Mouse (Mus musculus): Measurements from ENCODE around the gene Tmed8. TPM values are rescaled to one million over a fixed set of nuclear protein-coding genes. Genes with fewer than 3 reads are reported as not detected.
"Not testable (repeated sequence)": the region's sequence is repeated elsewhere in the genome, so short reads cannot be mapped to it uniquely, and the experiment has no call there.

The Tmed8 gene
- polyA plus RNA-seq, 1 experiment from 2014 or later = 3.8 TPM

DNA sequence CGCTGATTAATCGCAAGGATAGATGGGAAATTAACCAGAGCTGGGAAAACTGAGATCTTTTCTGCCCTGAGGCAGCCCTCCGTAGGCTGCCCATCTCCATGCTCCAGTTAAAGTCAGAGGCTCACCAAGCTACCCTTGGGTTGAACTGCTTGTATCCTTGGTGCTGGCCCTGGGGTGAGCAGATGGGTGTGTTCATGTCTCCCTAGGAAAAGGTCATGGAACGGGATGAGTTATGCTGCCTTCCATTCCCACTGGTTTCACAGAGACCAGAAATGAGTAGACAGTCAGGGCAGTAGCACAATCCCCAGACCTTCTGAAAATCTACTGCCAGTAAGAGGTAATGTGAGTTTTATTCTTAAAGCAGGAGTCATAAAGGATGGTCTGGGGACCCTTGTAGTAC, 22.6 kb downstream of the Tmed8 start:
- ATAC-seq = no peak
- no peaks in the 10 kb centered on the region for H3K4me1 ChIP-seq (ENCODE audit: control insufficient read depth, insufficient read depth, low read length)
- no peak overlapping the region for H3K9ac ChIP-seq (ENCODE audit: low read length)
- no peaks in the 10 kb centered on the region for H3K9me3 ChIP-seq (replicated peaks; ENCODE audit: control insufficient read depth, low read length)
- DNase-seq (ENCODE audit: low spot score) = no peak
- no peak overlapping the region for H3K4me2 ChIP-seq (ENCODE audit: low read length)
- H3K4me3 ChIP-seq (ENCODE audit: low read depth, low read length) = no peak overlapping the region
- no peaks in the 10 kb centered on the region for H3K27me3 ChIP-seq (replicated peaks; ENCODE audit: control insufficient read depth, insufficient read depth, low read length)
- H3K36me3 ChIP-seq (ENCODE audit: control insufficient read depth, insufficient read depth, low read length) = peaks cover 15% of the 10 kb centered on the region
- no peak overlapping the region for H3K27ac ChIP-seq (ENCODE audit: low read depth, low read length)
- WGBS = 96% methylated on average over 4 of the region's 4 CpGs

DNA sequence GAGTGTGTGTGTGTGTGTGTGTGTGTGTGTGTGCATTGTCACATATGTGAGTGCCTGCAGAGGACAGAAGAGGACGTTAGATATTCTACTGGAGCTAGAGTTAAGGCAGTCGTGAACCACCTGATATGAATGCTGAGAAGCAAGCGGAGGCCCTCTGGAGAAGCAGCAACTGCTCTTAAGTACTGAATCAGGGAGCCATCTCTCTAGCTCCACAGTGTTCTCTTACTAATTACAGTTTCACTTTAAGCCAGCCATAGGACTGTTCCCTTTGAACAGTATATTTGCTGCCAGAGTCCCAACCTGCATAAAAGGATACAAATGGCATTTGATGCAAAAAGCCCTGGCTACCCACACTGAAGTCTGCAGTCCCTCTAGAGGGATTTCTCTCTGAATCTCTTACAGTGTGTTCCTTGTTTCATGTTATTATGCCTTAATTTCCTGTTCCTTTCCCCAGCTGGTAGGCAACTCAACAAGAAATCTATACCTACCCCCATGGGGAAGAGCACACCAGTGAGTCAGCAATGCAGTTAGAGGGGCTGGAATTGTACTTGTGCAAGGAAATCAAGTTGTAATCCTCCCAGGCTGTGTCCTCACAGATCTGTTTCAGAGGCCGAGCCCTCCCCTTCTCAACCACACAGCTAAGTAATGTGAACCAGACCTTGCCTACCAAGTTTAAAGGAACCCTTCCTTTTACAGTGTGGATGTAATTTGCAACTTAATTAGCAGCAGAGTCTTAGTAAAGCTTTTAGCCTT, 24.9 kb downstream of the Tmed8 start:
- no peak for DNase-seq (ENCODE audit: low spot score)
- Histone ChIP-seq H3K9ac (ENCODE audit: low read length) (no peak overlapping the region), H3K4me1 (ENCODE audit: control insufficient read depth, insufficient read depth, low read length) (no peaks in the 10 kb centered on the region), H3K27ac (ENCODE audit: low read depth, low read length) (no peak overlapping the region), H3K4me2 (ENCODE audit: low read length) (no peak overlapping the region), H3K4me3 (ENCODE audit: low read depth, low read length) (no peak overlapping the region), H3K9me3 (replicated peaks; ENCODE audit: control insufficient read depth, low read length) (no peaks in the 10 kb centered on the region), H3K36me3 (ENCODE audit: control insufficient read depth, insufficient read depth, low read length) (peaks cover 26% of the 10 kb centered on the region), H3K27me3 (replicated peaks; ENCODE audit: control insufficient read depth, insufficient read depth, low read length) (no peaks in the 10 kb centered on the region)
- ATAC-seq = no peak
- 72% methylated on average over 4 of the region's 4 CpGs for WGBS

DNA sequence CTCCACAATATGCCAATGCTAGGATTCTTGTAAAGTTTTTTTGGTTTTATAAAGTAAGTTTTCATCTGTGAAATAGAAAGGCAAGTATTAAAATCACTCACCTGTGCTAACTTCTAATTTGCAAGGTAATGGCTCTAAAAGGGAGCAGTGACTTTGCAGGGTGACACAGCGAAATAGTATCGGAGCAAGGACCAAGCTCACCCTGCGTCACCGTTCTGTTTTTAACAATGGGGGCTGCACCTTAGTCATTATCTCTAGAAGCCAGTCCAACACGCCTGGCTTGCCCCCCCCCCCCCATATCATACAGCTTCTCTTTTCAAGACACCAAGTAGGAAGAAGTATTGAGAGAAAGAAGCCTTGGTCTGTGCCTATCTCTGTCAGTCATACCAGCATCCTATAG, 39.4 kb downstream of the Tmed8 start:
- ATAC-seq = no peak

DNA sequence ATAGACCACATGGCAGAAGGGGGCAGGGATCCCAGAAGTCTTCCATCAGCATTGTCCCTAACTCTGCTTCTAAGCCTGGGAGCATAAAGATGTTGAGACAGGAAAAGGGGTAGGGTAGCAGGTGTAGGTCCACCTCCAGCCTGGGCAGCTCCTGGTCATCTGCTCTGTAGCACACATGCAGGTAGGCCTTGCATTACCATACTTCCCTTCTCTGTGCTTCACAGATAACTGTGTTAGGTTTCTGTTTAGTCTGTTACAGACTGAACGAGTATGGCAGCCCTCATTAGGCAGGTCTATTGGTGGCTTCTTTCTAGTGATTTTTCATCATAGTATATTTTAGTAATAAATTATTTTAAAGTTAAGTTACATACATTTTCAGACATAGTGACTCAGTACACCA, 39.9 kb downstream of the Tmed8 start:
- Histone ChIP-seq H3K9ac (ENCODE audit: low read length) (no peak overlapping the region), H3K27ac (ENCODE audit: low read depth, low read length) (no peak overlapping the region), H3K4me3 (ENCODE audit: low read depth, low read length) (no peak overlapping the region), H3K9me3 (replicated peaks; ENCODE audit: control insufficient read depth, low read length) (no peaks in the 10 kb centered on the region), H3K27me3 (replicated peaks; ENCODE audit: control insufficient read depth, insufficient read depth, low read length) (no peaks in the 10 kb centered on the region), H3K36me3 (ENCODE audit: control insufficient read depth, insufficient read depth, low read length) (no peaks in the 10 kb centered on the region), H3K4me1 (ENCODE audit: control insufficient read depth, insufficient read depth, low read length) (no peaks in the 10 kb centered on the region), H3K4me2 (ENCODE audit: low read length) (no peak overlapping the region)
- 85% methylated on average over 1 of the region's 1 CpGs for WGBS
- DNase-seq (ENCODE audit: low spot score) (no peak), ATAC-seq (no peak)

More for the DNA sequence above, 39.4 kb downstream of the Tmed8 start:
- no peak overlapping the region for H3K27ac ChIP-seq (ENCODE audit: low read depth, low read length)
- no peak overlapping the region for H3K9ac ChIP-seq (ENCODE audit: low read length)
- no peak for DNase-seq (ENCODE audit: low spot score)
- H3K4me1 ChIP-seq (ENCODE audit: control insufficient read depth, insufficient read depth, low read length) = no peaks in the 10 kb centered on the region
- H3K27me3 ChIP-seq (replicated peaks; ENCODE audit: control insufficient read depth, insufficient read depth, low read length) = no peaks in the 10 kb centered on the region
- H3K4me3 ChIP-seq (ENCODE audit: low read depth, low read length) = no peak overlapping the region
- H3K4me2 ChIP-seq (ENCODE audit: low read length) = no peak overlapping the region
- WGBS = 91% methylated on average over 5 of the region's 5 CpGs
- no peaks in the 10 kb centered on the region for H3K9me3 ChIP-seq (replicated peaks; ENCODE audit: control insufficient read depth, low read length)
- no peaks in the 10 kb centered on the region for H3K36me3 ChIP-seq (ENCODE audit: control insufficient read depth, insufficient read depth, low read length)

DNA sequence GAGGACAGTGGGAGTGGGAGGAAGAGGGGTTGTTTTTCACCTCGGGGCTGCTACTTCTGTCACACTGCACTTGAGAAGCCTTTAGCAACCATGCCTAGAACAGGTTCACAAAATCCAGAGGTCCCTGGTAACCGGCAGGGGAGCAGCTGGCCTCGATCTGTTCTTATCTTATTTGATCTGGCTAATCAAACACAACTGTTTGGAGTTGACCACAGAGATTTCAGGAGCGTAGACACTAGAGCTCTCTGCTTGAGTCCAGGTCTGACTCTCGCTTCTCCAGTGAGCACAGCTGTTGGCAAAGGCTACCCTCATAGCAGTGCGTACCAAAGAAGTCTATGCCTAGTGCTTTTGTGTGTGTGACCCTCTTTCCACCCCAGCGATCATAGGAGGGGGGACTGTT, 42.2 kb downstream of the Tmed8 start:
- Histone ChIP-seq H3K4me1 (ENCODE audit: control insufficient read depth, insufficient read depth, low read length) (no peaks in the 10 kb centered on the region), H3K27me3 (replicated peaks; ENCODE audit: control insufficient read depth, insufficient read depth, low read length) (no peaks in the 10 kb centered on the region), H3K9me3 (replicated peaks; ENCODE audit: control insufficient read depth, low read length) (no peaks in the 10 kb centered on the region), H3K36me3 (ENCODE audit: control insufficient read depth, insufficient read depth, low read length) (no peaks in the 10 kb centered on the region), H3K4me3 (ENCODE audit: low read depth, low read length) (no peak overlapping the region), H3K4me2 (ENCODE audit: low read length) (no peak overlapping the region), H3K27ac (ENCODE audit: low read depth, low read length) (no peak overlapping the region), H3K9ac (ENCODE audit: low read length) (no peak overlapping the region)
- 83% methylated on average over 7 of the region's 7 CpGs for WGBS
- DNase-seq (ENCODE audit: low spot score) (no peak), ATAC-seq (no peak)

DNA sequence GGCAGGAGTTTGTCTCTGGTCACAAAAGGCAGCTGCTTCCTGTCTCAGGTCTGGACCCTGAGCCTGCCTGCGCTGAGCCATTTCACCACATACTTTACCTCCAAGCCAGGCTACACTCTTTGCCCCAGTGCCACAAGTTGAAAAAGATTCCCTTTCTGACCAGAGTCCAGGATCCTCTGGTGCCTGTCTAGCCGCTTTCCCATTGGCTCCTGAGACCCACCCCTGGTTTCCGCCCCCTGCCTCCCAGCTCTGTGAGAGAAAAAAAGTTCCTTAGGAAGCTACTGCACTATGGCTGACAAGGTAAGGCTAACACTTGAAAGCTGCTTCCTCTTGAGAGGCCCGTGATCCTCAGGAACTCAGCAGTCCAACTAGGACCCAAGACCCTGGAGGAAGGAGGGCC, 42.9 kb downstream of the Tmed8 start:
- H3K9ac ChIP-seq (ENCODE audit: low read length) = no peak overlapping the region
- no peaks in the 10 kb centered on the region for H3K27me3 ChIP-seq (replicated peaks; ENCODE audit: control insufficient read depth, insufficient read depth, low read length)
- no peaks in the 10 kb centered on the region for H3K4me1 ChIP-seq (ENCODE audit: control insufficient read depth, insufficient read depth, low read length)
- no peaks in the 10 kb centered on the region for H3K9me3 ChIP-seq (replicated peaks; ENCODE audit: control insufficient read depth, low read length)
- ATAC-seq (no peak), DNase-seq (ENCODE audit: low spot score) (no peak)
- 71% methylated on average over 4 of the region's 4 CpGs for WGBS
- no peak overlapping the region for H3K27ac ChIP-seq (ENCODE audit: low read depth, low read length)
- H3K4me3 ChIP-seq (ENCODE audit: low read depth, low read length) = no peak overlapping the region
- H3K4me2 ChIP-seq (ENCODE audit: low read length) = no peak overlapping the region
- no peaks in the 10 kb centered on the region for H3K36me3 ChIP-seq (ENCODE audit: control insufficient read depth, insufficient read depth, low read length)

DNA sequence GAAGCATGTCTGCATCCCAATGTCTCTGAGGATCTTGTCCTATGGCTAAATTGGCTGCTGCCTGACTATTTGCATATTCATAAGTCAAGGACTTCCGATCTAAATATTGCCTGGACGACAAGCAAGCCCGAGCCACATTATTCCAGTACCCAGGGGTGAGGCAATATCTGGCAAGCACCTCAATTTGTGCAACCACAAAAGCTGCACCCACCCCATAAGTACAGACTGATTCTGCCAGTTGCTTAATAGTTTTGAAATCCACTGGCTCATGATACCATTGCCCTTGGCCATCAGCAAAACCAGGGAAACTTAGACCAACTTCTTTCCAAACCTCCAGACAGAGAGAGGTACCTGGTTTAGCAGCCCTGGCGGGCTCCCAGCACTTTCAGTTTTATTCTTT, 45.8 kb downstream of the Tmed8 start:
- ATAC-seq; H3K4me3 ChIP-seq (ENCODE audit: low read depth, low read length); H3K9me3 ChIP-seq (replicated peaks; ENCODE audit: control insufficient read depth, low read length); H3K4me1 ChIP-seq (ENCODE audit: control insufficient read depth, insufficient read depth, low read length); H3K9ac ChIP-seq (ENCODE audit: low read length); DNase-seq (ENCODE audit: low spot score); H3K36me3 ChIP-seq (ENCODE audit: control insufficient read depth, insufficient read depth, low read length); H3K4me2 ChIP-seq (ENCODE audit: low read length); H3K27me3 ChIP-seq (replicated peaks; ENCODE audit: control insufficient read depth, insufficient read depth, low read length); H3K27ac ChIP-seq (ENCODE audit: low read depth, low read length): not testable (repeated sequence)
- 93% methylated on average over 4 of the region's 4 CpGs for WGBS

DNA sequence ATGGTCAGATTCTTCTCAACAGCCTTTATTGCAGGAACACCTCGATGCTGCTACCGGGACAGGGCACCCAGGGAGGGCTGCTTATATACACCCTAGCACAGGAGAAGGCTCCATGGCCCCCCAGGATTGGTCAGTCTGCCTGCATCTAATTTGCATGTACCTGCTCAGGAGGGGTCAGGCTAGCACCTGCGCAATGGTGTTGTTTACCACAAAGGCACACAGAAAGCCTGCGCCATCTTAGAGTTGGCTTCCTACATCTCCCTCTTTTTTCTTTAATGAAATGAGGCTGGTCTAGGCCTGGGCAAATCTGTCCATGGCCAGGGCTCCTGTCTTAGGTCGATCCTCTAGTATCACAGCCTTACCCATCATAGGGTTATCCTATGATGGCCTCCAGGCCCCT, 50.8 kb downstream of the Tmed8 start:
- Histone ChIP-seq H3K36me3 (ENCODE audit: control insufficient read depth, insufficient read depth, low read length) (no peaks in the 10 kb centered on the region), H3K9ac (ENCODE audit: low read length) (no peak overlapping the region)

DNA sequence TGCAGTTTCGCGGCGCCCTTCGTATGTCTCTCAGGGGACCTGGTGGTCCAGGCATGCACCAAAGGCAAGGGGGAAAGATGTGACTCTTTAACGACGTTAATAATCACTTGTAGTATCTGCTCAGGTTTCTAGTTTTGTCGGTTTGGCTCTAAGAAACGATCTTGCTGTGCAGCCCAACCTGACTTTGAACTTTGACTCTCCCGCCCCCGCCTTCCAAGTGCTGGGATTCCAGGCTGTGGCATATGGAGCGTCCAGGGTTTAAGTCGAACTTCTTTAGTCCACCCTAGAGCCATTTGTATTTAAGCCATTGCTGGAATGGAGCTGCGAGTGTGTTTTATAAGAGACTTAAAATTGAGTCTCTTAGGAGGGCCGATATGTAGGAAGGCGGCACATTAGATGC, 52.1 kb downstream of the Tmed8 start:
- peak overlapping the region; percentile 76 for H3K4me2 ChIP-seq (ENCODE audit: low read length)
- WGBS = 26% methylated on average over 15 of the region's 15 CpGs
- peak overlapping the region; percentile 82 for H3K4me3 ChIP-seq (ENCODE audit: low read depth, low read length)
- H3K27me3 ChIP-seq (replicated peaks; ENCODE audit: control insufficient read depth, insufficient read depth, low read length) = no peaks in the 10 kb centered on the region
- H3K36me3 ChIP-seq (ENCODE audit: control insufficient read depth, insufficient read depth, low read length) = no peaks in the 10 kb centered on the region
- DNase-seq (ENCODE audit: low spot score) (no peak), ATAC-seq (no peak)
- H3K4me1 ChIP-seq (ENCODE audit: control insufficient read depth, insufficient read depth, low read length) = peaks cover 5% of the 10 kb centered on the region; the same call in 1 of the 2 replicates
- peaks cover 5% of the 10 kb centered on the region; the same call in 1 of the 2 replicates for H3K9me3 ChIP-seq (replicated peaks; ENCODE audit: control insufficient read depth, low read length)
- peak overlapping the region; percentile 97 for H3K27ac ChIP-seq (ENCODE audit: low read depth, low read length)
- peak overlapping the region; percentile 82 for H3K9ac ChIP-seq (ENCODE audit: low read length)

More for the DNA sequence above, 50.8 kb downstream of the Tmed8 start:
- DNase-seq (ENCODE audit: low spot score) = no peak
- H3K9me3 ChIP-seq (replicated peaks; ENCODE audit: control insufficient read depth, low read length) = peaks cover 5% of the 10 kb centered on the region; the same call in 1 of the 2 replicates
- no peak for ATAC-seq
- no peaks in the 10 kb centered on the region for H3K27me3 ChIP-seq (replicated peaks; ENCODE audit: control insufficient read depth, insufficient read depth, low read length)
- H3K4me3 ChIP-seq (ENCODE audit: low read depth, low read length) = no peak overlapping the region
- 98% methylated on average over 5 of the region's 5 CpGs for WGBS
- peaks cover 5% of the 10 kb centered on the region; the same call in 1 of the 2 replicates for H3K4me1 ChIP-seq (ENCODE audit: control insufficient read depth, insufficient read depth, low read length)
- H3K27ac ChIP-seq (ENCODE audit: low read depth, low read length) = no peak overlapping the region
- no peak overlapping the region for H3K4me2 ChIP-seq (ENCODE audit: low read length)
